Mouse (Mus musculus) fat pad, adult 2 months (tissue): ENCODE data around the gene Mef2d.
"Not testable (repeated sequence)": the region's sequence is repeated elsewhere in the genome, so short reads cannot be mapped to it uniquely, and the experiment has no call there.

Experiments
- DNase-seq: peaks from one replicate; pipeline ENCODE4 v3.0.0-alpha.2; 2011; ENCODE audit warnings: low read depth, low spot score; ENCODE audit errors: extremely low read depth

Gene Mef2d

DNA sequence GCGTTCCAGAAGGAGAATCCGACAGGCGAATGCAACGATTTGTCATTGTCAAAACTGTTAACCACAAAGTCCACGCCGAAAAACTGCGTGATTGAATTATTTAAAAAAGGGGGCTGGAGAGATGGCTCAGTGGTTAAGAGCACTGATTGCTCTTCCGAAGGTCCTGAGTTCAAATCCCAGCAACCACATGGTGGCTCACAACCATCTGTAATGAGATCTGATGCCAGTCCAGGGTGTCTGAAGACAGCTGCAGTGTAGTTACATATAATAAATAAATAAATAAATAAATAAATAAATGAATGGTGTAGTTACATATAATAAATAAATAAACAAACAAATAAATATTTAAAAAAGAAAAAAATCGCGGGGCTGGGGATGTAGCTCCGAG lies 36.2 kb downstream of the Mef2d start:
- not testable (repeated sequence) for DNase-seq

DNA sequence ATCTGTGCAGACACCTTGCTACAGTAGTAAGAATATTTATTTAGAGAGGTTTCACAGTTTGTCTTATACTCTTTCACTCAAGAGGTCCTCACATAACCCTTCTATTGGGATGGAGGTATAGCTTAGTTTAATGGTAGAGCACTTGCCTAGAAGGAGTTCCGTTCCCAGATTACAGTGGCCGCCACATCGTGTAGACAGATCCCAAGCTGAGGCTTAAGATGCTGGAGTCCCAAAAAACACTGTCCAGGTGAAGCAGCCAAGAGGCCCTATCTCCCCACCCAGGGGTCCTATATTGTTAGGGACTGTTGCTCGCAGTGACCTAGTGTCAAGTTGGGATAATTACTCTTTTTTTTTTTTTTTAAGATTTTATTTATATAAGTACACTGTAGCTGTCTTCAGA lies 36.8 kb downstream of the Mef2d start:
- no peak for DNase-seq

DNA sequence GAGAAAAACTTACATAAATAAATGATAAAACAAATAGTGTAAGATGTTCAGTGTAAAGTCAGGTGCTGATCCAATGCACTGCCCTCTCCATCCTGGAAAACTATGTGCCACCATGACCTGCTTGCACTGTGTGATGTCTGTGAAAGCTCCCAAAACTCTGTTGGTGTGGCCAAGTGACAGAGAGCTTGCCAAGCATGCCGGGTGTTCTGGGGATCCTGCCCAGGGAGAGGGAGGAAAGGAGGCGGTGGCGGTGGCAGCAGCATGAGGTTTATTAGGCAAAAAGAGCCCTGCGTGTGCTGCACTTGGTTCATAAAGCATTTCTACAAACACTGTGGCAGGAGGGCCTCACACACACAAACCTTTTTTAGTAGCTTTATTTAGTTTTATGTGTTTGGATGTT lies 39.2 kb downstream of the Mef2d start:
- DNase-seq, result no peak

DNA sequence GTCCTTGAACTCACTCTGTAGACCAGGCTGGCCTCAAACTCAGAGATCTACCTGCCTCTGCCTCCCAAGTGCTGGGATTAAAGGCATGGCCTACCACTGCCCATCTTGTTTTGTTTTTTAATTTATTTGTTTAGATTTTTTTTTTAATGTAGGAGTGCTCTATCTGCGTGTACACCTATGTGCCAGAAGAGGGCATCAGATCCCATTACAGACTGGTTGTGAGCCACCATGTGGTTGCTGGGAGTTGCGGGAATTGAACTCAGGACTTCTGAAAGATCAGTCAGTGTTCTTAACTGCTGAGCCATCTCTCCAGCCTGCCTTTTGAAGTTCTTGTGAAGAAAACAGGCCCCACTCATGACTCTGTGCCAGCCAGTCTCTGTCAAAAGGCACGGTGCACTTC lies 44.3 kb downstream of the Mef2d start:
- DNase-seq, result no peak

DNA sequence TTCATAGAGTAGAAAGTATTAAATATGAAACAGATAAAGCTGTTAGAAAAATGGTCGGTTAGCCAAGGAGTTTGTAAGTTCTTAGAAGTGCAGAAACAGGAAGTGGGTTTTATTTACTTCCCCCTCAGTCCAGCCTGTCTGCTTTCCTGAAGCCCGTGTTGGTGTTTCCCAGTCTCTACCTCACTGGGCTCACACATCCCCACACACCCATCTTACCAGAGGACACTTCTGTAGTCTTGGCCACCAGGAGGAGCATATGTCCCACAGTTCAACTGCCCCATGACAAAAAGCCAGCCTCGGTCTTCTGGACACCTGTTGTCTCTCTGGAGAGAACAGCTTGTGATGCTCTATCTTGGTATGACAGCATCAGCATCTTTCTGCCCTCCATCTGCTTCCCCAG lies 49.0 kb downstream of the Mef2d start:
- no peak for DNase-seq

DNA sequence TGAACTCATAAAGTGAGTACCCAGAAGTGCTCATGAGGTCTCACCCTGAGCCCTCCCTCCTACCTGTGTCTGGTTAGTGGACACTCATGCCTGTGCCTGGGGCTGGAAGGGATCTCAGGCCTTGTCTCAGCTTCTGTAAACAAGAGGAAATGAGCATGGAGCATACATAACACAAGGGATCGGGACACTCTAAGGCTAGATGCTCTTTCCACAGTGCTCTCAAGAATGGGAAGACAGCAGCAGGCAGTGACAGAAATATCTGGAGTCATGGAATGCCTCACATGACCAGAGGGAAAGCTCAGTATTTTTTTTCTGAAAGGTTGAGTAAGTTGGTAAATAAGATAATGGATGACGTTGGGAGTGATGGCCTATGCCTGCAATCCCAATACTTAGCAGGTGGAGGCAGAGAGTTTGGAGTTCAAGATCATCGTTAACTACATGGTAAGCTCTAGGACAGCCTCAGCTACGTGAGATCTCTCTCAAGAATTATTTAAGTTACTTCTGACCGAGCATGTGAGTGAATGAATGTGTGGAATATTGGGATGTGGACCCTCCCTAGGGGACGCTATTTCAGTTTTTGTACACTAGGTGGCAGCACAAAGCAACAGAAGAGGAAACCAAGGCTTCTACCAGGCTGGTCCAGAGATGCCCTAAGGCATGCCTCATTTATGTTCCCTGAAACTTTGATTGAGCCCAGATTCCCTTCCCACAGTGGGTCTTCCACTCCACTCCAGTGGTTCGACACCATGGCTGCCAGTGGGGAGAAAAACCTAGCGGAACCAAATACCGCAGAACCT lies 49.8 kb downstream of the Mef2d start:
- no peak for DNase-seq

DNA sequence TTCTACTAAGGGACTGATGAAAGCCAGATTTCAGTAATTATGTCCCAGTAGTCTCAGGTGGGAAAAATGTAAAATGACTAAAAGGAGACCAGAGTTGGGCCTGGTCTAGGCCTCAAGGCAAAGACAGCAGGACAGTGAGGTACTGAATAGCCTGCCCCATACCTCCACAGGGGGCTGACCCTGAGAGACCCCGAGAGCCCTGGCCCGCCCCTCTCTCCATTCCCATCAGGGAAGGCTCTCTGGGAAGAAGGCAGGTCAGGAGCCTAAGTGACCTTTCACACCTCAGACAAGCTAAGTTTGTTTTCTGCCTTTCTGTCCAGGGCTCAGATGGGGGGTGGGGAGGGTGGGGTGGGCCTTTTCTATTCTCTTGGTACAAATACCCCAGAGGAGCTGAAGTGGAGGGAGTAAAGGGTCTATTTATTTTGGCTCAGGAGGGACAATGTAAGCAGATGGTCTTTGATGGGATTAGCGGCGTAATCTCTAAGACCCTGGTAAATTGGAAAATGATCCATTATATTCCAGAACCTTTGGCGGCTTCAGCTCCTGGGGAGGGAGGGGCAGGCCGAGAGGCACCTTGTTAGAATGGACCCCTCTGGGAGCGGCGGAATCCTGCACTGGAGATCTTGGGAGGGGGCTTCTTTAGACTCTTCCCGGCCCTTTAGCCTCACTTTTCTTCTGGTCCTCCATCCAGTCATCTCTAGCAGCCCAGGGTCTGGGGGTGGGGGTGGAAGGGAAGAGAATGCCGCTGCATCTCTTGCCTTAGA lies 55.8 kb downstream of the Mef2d start:
- no peak for DNase-seq

DNA sequence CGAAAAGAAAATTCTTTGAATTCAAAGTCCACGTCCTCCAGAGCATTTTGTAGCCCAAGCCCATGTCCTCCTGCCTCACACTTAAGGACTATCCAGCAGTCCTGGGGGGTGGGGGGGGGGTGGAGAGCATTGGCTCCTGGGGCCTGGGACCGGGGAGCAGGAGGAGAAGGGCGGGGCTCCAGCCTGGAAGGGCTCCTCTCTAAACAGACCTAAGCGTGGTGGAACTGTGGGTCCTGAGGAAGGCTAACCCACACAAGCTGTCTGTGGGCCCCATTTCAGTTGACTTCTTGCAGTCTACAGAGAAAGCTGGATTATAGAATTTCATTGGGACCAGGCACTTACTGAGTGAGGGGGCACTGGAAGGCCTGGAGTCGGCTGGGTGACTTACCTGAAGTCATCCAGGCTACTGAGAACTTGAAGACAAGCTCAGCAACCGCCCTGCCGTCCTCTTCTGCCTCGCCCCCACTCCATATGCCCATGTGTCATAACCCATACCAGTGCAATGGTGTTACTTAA lies 56.4 kb downstream of the Mef2d start:
- no peak for DNase-seq

DNA sequence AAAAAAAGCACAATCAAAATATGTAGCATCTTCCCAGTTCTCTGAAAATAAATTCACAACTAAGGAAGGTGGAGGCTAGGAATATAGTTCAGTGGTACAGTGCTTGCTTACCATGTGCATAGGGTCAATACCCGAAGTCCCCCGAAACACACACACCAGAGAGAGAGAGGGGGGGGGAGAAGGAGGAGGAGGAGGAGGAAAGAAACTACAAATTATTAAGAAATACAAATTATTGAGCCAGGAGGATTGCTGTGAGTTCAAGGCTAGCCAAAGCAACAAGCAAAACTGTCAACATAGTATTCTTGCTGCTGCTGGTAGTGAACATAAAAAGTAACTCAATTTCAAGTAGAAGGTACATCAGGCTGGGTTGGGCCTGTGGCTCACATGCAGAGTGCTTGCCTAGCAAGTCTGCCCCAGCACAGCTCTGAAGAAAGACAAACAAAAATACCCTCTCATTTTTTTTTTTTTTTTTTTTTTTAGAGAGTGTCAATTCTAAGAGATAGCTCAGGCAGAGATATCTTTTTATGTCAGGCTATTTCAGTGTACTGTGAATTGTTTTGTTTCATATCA lies 57.5 kb downstream of the Mef2d start:
- DNase-seq, result no peak

DNA sequence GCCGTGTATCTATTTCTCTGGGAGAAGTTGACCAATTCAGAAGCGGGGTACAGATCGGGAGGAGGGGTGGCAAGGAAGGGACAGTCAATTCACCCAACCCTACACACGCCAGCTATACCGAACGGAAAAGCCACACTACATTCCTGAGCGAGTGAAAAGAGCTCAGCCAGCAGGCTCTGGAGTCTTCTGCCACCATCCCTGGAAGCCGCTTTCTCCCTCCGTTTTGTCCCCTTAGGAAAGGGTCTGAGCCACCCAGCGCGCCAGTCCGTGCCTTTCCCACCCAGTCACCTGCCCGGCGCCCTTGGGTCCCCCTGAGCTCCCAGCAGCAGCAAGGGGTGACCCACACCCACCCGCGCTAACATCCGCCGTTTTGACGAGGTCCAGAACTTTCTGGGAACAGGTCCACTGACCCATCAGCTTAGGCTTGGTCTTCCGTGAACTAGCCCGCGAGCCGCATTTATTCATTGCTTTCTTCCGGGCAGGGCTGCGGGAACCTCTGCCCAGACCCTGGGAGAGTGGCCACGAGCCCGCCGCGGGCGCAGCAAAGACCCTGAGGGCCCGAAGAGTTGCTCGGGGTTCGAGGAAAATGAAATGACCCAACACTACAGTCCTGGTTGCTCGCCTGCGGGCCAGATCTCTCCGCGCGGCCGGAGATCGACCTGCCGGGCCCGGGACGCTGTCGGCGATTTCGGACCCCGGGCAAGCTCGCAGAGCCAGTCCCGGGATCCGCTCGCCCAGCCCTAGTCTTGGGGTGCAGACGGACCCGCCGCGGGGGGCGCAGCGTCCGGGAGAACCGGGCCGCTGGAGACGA lies 58.2 kb downstream of the Mef2d start:
- DNase-seq, result no peak

DNA sequence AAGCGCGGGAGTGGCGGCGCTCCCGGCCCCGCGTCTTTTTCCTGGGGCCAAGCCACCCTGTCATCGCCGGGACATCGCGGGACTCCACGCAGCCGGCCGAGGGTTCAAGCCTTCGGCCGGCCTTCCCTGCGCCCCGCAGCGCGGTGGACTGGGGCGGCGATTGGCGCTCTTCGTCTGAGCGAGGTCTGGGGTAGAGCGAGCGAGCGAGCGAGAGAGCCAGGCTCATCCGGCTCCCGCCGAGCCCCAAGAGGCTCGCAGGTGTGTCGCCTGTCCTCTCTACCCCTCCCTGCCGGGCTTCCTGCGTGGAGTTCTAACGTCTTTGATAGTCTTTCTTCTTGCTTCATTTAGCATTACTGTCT lies 58.8 kb downstream of the Mef2d start:
- DNase-seq, result no peak

DNA sequence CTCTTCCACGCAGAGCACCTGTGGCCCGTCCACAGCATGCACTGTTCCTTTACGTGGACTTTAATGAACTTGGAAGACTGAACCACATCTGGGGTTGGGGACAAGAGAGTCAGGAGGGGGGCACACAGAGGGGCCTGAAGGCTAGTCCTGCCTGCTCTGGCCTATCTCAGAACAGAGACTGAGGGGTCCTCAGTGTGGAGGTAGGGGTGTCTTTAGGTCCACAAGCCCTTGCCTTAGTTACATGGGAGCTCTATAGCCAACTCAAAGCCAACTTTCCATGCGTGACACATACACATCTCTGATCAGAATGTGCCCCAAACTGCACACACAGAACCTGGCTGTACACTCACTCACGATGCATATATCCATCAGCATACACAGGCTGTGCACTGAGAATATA lies 59.5 kb downstream of the Mef2d start:
- DNase-seq, result no peak

DNA sequence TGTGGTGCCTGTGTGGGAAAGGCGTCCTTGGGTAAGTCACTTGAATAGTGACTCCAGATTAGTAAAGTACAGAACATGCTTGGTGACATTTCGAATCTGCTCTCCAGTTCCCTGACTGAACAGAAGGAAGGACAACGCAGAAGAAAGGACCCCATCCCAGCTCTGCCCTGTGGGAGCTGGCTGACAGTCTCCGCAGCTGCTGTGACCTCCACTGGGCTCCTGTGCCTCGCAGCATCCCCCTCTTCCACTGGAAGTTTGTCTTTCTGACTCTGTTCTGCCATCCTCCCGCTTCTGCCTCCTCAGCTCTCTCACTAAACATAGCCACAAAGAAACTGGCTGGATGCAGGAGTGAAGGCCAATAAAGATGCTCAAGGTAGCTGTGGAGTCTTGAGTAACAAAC lies 60.8 kb downstream of the Mef2d start:
- DNase-seq, result no peak

DNA sequence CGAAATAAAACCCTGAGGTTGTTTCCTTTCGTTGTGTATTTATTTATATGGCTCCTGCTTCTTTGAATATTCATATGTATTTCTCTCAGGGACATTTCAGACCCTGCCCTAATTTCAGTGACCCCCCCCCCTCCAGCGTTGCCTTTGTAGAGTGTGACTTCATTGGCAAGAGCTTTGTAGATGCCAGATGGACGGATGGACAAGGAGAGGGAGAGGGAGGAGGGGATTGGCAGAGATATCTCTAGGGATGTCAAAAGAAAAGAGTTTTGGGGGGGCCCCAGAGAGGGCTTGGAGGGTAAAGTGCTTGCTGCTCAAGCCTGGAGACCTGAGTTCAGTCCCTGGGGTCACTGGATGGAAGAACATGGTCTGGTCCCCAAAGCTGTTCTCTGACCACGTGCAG lies 61.3 kb downstream of the Mef2d start:
- no peak for DNase-seq

DNA sequence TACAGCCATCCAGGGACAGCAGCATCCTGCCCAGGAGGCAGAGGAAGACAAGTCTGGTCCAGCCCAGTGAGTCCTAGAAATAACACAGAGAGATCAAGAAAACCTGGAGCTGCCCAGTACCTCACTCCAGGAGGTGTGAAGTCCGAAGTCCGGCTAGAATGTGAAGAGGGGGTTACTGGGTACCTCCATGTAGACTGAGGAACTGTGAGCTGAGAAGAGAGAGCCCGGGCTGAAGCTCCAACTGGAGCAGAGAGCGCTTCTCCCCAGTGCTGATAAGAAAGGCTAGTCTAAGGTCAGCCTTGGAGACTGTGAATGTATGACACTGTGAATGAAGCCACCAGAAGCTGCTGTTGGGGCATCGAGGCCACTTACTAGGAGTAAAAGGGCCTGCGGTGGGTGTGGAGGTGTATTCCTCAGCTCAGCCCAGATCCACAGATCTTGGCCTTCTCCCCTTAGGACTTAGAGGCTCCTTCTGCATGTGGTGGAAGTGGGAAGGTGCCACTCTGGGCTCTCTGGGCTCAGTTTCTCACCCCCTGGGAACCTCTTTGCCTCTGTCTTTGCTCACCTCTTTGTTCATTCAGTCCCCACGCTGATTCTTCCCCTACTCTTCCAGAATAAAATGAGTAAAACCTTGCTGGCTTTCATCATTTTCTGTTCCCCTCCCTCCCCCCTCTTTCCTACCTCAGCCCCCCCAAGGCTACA lies 62.0 kb downstream of the Mef2d start:
- no peak for DNase-seq

DNA sequence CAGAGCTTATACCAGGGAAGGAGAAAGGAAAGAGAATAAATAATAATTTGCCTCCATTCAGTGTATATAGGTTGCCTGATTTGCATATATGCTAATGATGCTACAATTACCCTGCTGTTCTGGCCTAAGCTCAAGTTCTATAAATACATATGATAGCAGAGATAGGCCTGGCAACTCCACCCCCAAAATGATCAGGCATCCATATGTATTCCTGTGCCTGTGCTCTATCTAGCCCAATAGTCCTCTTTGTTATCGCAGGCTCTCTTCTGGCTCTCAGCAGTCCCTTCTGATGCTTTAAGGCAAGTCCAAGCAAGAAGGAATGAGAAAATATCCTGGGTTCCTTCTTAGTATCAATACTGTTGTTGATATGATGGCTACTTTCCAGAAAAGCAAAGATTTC lies 62.6 kb downstream of the Mef2d start:
- DNase-seq, result no peak

DNA sequence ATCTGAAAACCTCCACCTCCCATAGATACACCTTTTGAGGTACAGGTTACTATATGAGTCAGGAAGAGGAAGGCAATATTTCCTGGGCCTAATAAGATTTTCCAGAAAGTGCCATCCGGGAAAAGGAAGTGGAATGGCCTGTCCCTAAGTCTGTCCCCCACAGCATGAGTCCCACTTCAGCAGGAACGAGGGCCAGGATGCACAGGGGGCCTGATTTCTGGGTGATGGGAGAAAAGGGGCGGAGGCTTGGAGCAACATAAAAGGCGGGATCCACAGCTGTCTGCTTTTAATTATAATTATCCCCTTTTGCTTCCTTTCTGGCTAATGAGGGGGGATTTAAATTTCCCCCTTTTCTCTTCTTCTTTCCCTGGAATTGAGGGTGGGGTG lies 63.0 kb downstream of the Mef2d start:
- no peak for DNase-seq

DNA sequence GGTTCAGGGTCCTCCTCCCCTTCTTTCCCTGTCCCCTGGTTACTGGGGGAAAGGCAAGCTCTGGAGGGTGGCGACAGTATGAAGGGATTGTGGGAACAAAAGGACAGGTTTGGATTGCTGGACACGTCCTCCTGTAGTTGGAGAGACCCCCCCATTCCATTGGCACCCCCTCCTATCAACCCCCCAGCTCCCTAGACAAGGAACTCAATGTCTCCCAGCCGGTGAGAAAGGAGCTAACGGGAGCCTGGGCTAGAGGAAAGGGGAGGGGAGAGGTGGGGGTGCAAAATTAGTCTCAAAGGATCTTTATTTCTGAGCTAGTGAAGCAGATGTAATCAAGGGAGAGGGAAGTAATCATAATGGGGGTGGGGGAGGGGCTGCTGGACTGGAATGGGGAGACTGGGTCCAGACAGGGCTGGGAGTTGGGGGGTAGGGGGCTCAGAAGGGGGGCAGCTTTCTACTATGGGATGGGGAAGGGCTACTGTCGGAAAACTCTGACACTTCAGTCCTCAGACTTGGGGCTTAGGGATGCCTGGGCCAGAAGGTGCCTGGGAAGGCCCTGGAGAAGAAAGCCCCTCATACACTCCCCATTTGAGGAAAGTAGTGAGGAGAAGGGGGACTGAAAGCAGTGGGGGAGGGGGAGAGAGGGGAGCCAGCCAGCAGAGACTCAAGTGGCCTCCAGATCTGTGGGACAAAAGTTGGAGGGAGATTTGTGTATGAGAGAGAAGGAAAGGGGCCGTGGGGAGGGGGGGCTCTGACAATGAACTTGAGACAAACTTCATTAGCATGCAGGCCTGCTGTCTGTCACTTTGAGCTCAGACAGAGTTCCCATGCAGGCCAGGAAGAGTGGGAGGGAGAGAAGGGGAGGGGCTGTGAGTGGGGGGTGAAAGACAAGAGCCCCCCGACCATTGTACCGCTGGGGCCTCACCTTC lies 63.7 kb downstream of the Mef2d start:
- no peak for DNase-seq

DNA sequence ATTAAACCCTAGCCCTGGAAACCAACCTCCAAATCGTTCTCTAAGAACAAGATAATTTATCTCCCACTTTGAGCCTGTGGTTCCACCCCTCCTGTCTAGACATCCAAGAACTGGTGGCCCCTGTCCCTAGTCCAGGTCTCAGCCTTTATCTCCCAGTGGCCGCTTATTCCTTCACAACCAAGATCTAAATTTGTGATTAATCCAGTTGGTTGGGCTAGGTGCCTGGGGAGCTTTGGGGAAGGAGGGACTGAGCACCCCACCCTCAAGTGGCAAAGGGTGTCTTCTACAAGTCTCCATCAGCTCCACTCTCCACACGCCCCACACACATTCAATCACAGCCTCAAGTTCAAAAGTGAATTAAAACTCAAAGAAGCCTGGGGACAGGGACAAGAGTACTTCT lies 64.3 kb downstream of the Mef2d start:
- no peak for DNase-seq

DNA sequence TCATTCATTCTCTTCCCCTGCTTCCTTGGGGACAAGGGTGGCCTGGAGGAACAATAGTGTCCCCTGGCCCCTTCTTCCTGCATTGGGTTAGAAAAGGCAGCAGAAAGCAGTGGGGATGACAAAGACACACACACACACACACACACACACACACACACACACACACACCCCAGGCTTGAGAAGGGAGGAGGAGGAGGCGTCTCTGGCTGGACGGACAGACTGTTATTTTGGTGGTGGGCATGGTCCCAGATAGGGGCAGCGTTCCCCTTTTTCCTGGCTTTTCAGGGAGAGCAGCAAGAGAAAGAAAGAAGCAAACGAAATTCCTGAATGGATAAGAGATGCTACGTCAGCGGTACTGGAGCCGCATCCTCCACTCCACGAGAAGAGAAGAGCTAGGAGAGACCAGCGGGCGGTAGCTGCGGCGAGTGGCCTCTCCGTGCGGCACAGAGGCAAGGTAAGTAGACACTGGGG lies 64.8 kb downstream of the Mef2d start:
- DNase-seq, result no peak
